Mouse (Mus musculus): ENCODE results near the gene Ubash3a. TPM values are rescaled to one million over a fixed set of nuclear protein-coding genes. Genes with fewer than 3 reads are reported as not detected.

The Ubash3a gene
- polyA plus RNA-seq, 1 experiment = not detected

GRCm38 (mm10) chr17:31242764-31243163 is 35.1 kb downstream of the Ubash3a start:
- Histone ChIP-seq H3K27me3 (ENCODE audit: control insufficient read depth, insufficient read depth, insufficient read length) (peaks cover 6% of the 10 kb centered on the region), H3K79me2 (ENCODE audit: control insufficient read depth, insufficient read depth) (no peaks in the 10 kb centered on the region), H3K4me2 (ENCODE audit: low read depth) (no peak overlapping the region), H3K4me3 (no peak overlapping the region), H3K36me3 (ENCODE audit: control insufficient read depth, insufficient read depth) (no peaks in the 10 kb centered on the region), H3ac (ENCODE audit: control insufficient read depth, insufficient read length) (no peak overlapping the region)
- TF ChIP-seq MYOG (IDR thresholded peaks at IDR 0.05; ENCODE audit: control insufficient read depth in 1 of 3, insufficient read depth in 1 of 3, insufficient read length in 2 of 3, low read depth in 2 of 3) (no peak), TCF12 (IDR thresholded peaks at IDR 0.05; ENCODE audit: insufficient read depth, poor library complexity, severe bottlenecking) (no peak), CEBPB (IDR thresholded peaks at IDR 0.05; ENCODE audit: insufficient read depth, poor library complexity, severe bottlenecking) (no peak), MYOD1 (IDR thresholded peaks at IDR 0.05; ENCODE audit: control insufficient read depth in 1 of 3, insufficient read length in 2 of 3, low read depth in 2 of 3) (no peak), TCF3 (IDR thresholded peaks at IDR 0.05; ENCODE audit: insufficient read length, low read depth) (no peak), MAX (IDR thresholded peaks at IDR 0.05; ENCODE audit: low read depth) (no peak), REST (IDR thresholded peaks at IDR 0.05; ENCODE audit: insufficient read depth, insufficient read length) (no peak), SRF (IDR thresholded peaks at IDR 0.05; ENCODE audit: control insufficient read depth, insufficient read length, low read depth) (no peak), POLR2A (IDR thresholded peaks at IDR 0.05; ENCODE audit: insufficient read length, low read depth) (no peak), POLR2AphosphoS2 (IDR thresholded peaks at IDR 0.05; ENCODE audit: insufficient read length, low read depth) (no peak), USF1 (IDR thresholded peaks at IDR 0.05; ENCODE audit: low read depth) (no peak), E2F4 (IDR thresholded peaks at IDR 0.05; ENCODE audit: insufficient read depth) (no peak)

DNA sequence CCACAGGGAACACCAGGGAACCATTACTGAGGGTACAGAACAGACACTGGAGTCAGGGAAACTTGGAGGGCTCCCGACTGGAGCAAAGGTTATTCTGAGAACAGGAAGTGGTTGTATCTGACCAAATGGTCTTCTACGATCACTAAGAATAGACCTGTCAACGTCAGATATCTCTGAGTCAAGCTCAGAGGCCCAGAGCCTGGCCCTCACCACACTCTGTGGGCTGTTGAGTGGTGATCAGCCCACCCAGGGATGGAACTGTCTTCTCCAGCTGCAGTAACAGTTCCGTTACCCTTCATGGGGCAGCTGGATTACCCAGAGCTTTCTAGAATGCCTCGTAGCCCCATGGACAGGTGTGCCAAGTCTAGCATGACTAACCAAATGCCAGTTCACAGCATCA is 37.6 kb downstream of the Ubash3a start:
- no peak overlapping the region for H3ac ChIP-seq (ENCODE audit: control insufficient read depth, insufficient read length)
- no peak for TF ChIP-seq MYOG (IDR thresholded peaks at IDR 0.05; ENCODE audit: control insufficient read depth in 1 of 3, insufficient read depth in 1 of 3, insufficient read length in 2 of 3, low read depth in 2 of 3)
- TF ChIP-seq POLR2AphosphoS2 (IDR thresholded peaks at IDR 0.05; ENCODE audit: insufficient read length, low read depth) = no peak
- no peak for TF ChIP-seq MAX (IDR thresholded peaks at IDR 0.05; ENCODE audit: low read depth)
- no peak for TF ChIP-seq MYOD1 (IDR thresholded peaks at IDR 0.05; ENCODE audit: control insufficient read depth in 1 of 3, insufficient read length in 2 of 3, low read depth in 2 of 3)
- TF ChIP-seq TCF12 (IDR thresholded peaks at IDR 0.05; ENCODE audit: insufficient read depth, poor library complexity, severe bottlenecking) = no peak
- no peak for TF ChIP-seq POLR2A (IDR thresholded peaks at IDR 0.05; ENCODE audit: insufficient read length, low read depth)
- no peak for TF ChIP-seq REST (IDR thresholded peaks at IDR 0.05; ENCODE audit: insufficient read depth, insufficient read length)
- no peak for TF ChIP-seq TCF3 (IDR thresholded peaks at IDR 0.05; ENCODE audit: insufficient read length, low read depth)
- no peak for TF ChIP-seq CEBPB (IDR thresholded peaks at IDR 0.05; ENCODE audit: insufficient read depth, poor library complexity, severe bottlenecking)
- no peak for TF ChIP-seq USF1 (IDR thresholded peaks at IDR 0.05; ENCODE audit: low read depth)
- TF ChIP-seq E2F4 (IDR thresholded peaks at IDR 0.05; ENCODE audit: insufficient read depth) = no peak
- TF ChIP-seq SRF (IDR thresholded peaks at IDR 0.05; ENCODE audit: control insufficient read depth, insufficient read length, low read depth) = no peak
- peaks cover 10% of the 10 kb centered on the region for H3K27me3 ChIP-seq (ENCODE audit: control insufficient read depth, insufficient read depth, insufficient read length)
- H3K4me2 ChIP-seq (ENCODE audit: low read depth) = no peak overlapping the region
- no peaks in the 10 kb centered on the region for H3K79me2 ChIP-seq (ENCODE audit: control insufficient read depth, insufficient read depth)
- H3K36me3 ChIP-seq (ENCODE audit: control insufficient read depth, insufficient read depth) = no peaks in the 10 kb centered on the region
- H3K4me3 ChIP-seq = no peak overlapping the region

DNA sequence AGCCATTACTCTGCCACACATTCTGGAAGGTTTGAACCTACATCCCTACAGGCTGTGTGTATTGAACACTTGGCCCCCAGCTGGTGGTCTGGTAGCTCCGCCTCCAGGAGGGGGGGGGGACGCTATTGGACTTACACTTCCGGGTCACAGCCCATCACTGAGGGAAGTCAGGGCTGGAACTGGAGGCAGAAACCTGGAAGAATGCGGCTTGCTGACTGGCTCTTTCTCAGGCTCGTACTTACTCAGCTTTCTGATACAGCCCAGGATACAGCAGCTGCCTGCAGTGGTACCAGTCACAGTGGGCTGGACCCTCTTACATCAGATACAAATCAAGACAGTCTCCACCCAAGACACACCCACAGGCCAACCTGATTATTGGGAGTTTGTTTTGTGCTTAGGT is 39.5 kb downstream of the Ubash3a start:
- Histone ChIP-seq H3K27me3 (ENCODE audit: control insufficient read depth, insufficient read depth, insufficient read length) (peaks cover 10% of the 10 kb centered on the region), H3ac (ENCODE audit: control insufficient read depth, insufficient read length) (no peak overlapping the region), H3K79me2 (ENCODE audit: control insufficient read depth, insufficient read depth) (no peaks in the 10 kb centered on the region), H3K4me2 (ENCODE audit: low read depth) (no peak overlapping the region), H3K4me3 (no peak overlapping the region), H3K36me3 (ENCODE audit: control insufficient read depth, insufficient read depth) (no peaks in the 10 kb centered on the region)
- TF ChIP-seq MAX (IDR thresholded peaks at IDR 0.05; ENCODE audit: low read depth) (no peak), POLR2A (IDR thresholded peaks at IDR 0.05; ENCODE audit: insufficient read length, low read depth) (no peak), SRF (IDR thresholded peaks at IDR 0.05; ENCODE audit: control insufficient read depth, insufficient read length, low read depth) (no peak), CEBPB (IDR thresholded peaks at IDR 0.05; ENCODE audit: insufficient read depth, poor library complexity, severe bottlenecking) (no peak), USF1 (IDR thresholded peaks at IDR 0.05; ENCODE audit: low read depth) (no peak), REST (IDR thresholded peaks at IDR 0.05; ENCODE audit: insufficient read depth, insufficient read length) (no peak), E2F4 (IDR thresholded peaks at IDR 0.05; ENCODE audit: insufficient read depth) (no peak), TCF12 (IDR thresholded peaks at IDR 0.05; ENCODE audit: insufficient read depth, poor library complexity, severe bottlenecking) (no peak), TCF3 (IDR thresholded peaks at IDR 0.05; ENCODE audit: insufficient read length, low read depth) (no peak), MYOD1 (IDR thresholded peaks at IDR 0.05; ENCODE audit: control insufficient read depth in 1 of 3, insufficient read length in 2 of 3, low read depth in 2 of 3) (no peak), MYOG (IDR thresholded peaks at IDR 0.05; ENCODE audit: control insufficient read depth in 1 of 3, insufficient read depth in 1 of 3, insufficient read length in 2 of 3, low read depth in 2 of 3) (no peak), POLR2AphosphoS2 (IDR thresholded peaks at IDR 0.05; ENCODE audit: insufficient read length, low read depth) (no peak)

DNA sequence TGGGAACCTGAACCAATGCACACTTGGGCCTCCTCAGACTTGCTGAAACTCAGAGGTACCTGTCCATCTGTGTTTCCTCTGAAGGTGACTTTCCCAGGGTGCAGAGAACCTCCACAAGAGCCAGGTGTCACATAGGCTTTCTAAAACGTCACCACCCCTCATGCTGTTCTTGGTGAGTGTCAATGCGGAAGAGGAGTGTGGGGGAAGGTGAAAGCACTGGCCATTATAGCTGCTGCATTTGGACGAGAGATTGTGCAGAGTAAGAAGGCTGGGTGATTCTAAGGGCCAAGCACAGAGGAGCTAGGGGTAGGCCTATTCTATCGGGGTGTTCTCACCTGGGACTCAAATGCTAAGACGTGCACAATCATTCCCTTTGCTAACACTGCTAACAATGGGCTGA is 46.3 kb downstream of the Ubash3a start:
- Histone ChIP-seq H3ac (ENCODE audit: control insufficient read depth, insufficient read length) (no peak overlapping the region), H3K4me2 (ENCODE audit: low read depth) (no peak overlapping the region), H3K36me3 (ENCODE audit: control insufficient read depth, insufficient read depth) (no peaks in the 10 kb centered on the region), H3K79me2 (ENCODE audit: control insufficient read depth, insufficient read depth) (no peaks in the 10 kb centered on the region), H3K4me3 (no peak overlapping the region), H3K27me3 (ENCODE audit: control insufficient read depth, insufficient read depth, insufficient read length) (peaks cover 8% of the 10 kb centered on the region)
- TF ChIP-seq MYOG (IDR thresholded peaks at IDR 0.05; ENCODE audit: control insufficient read depth in 1 of 3, insufficient read depth in 1 of 3, insufficient read length in 2 of 3, low read depth in 2 of 3) (no peak), POLR2AphosphoS2 (IDR thresholded peaks at IDR 0.05; ENCODE audit: insufficient read length, low read depth) (no peak), CEBPB (IDR thresholded peaks at IDR 0.05; ENCODE audit: insufficient read depth, poor library complexity, severe bottlenecking) (no peak), SRF (IDR thresholded peaks at IDR 0.05; ENCODE audit: control insufficient read depth, insufficient read length, low read depth) (no peak), MAX (IDR thresholded peaks at IDR 0.05; ENCODE audit: low read depth) (no peak), REST (IDR thresholded peaks at IDR 0.05; ENCODE audit: insufficient read depth, insufficient read length) (no peak), TCF12 (IDR thresholded peaks at IDR 0.05; ENCODE audit: insufficient read depth, poor library complexity, severe bottlenecking) (no peak), POLR2A (IDR thresholded peaks at IDR 0.05; ENCODE audit: insufficient read length, low read depth) (no peak), TCF3 (IDR thresholded peaks at IDR 0.05; ENCODE audit: insufficient read length, low read depth) (no peak), E2F4 (IDR thresholded peaks at IDR 0.05; ENCODE audit: insufficient read depth) (no peak), MYOD1 (IDR thresholded peaks at IDR 0.05; ENCODE audit: control insufficient read depth in 1 of 3, insufficient read length in 2 of 3, low read depth in 2 of 3) (no peak)
